Mouse (Mus musculus) spleen, postnatal 10 days (tissue): ENCODE measurements at regions not wholly inside any gene's neighbourhood (a gene's known extent, or its start where the extent isn't known, plus 50 kb on each side); places are given as distances from the start of the nearest gene placed in this dataset.

ENCODE experiments used
- DNase-seq, 2 experiments: peaks; one replicate each; pipeline ENCODE4 v3.0.0; 2021 to 2022; ENCODE audit warnings: low spot score in 2 of 2

DNA sequence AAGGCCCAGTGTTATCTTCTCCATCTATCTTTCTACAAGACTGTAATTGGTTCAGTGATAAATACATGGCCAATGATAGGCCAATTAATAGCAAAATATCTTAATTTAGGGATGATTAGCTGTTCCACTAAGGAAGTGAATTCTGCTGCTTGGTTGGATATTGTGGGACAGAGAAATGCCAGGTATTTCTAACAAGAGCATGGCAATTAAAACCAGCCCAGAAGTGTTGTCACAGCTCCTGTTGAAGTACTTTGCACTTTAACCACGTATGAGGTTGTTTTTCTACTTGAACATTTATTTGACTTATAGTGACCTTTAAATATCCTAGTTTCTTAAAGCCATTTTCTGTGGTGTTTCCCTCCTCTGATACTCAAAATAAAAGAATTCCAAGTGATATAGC is 65.7 kb upstream of the Acsl4 start:
- no peak for DNase-seq

DNA sequence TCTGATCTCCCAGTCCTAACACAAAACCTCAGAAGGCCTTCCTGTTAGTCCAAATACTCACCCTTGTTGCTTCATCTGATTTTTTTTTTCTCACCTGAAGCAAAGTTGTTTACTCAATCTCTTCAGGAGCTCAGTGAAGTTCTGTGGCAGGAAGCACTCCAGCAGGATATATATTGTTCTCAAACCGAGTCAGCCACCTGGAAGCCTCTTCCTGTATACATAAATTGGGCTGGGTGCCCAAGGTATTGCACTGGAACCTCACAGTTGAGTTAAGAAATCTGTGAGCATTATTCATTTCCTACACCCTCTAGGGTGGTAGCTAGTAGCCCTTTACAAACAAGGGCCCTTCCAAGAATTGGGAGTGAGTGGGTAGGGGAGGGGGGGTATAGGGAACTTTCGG is 73.8 kb upstream of the Acsl4 start:
- no peak for DNase-seq

DNA sequence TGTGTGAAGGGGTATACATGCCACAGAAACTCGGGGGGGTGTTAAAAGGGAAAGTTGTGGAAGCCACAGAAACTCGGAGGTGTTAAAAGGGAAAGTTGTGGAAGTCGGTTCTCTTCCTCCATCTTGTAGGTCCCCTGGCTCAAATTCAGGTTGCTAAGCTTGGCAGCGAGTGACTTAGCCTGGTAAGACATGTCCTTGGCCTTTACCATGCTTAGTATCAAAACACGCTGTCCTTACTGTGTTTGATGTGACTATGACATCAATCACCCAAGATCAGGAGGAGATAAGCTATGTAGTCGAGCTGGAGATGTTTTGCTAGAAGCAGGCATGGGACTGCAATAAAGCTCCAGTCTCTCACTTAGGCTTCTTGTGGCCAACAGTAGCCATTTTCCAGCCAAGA is 74.4 kb upstream of the Acsl4 start:
- DNase-seq, result no peak

DNA sequence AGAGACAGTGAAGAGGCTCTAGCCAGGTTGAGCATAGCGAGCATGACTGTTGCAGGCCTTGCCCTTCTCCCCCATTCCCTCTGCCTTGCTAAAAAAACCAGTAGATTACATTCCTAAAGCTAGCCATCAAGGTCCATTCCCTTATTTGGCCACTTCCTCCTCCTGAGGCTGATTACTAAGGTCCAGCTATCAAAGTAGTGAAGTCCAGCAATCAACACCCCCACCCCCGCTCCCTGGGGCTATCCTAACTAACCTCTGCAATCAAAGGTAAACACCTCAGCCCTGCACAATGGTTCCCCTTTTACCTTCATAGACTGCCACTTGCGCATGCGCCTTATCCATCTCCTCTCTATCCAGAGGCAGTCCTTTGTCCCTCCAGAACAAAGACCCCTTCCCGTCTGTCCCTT is 77.5 kb upstream of the Acsl4 start:
- no peak for DNase-seq

DNA sequence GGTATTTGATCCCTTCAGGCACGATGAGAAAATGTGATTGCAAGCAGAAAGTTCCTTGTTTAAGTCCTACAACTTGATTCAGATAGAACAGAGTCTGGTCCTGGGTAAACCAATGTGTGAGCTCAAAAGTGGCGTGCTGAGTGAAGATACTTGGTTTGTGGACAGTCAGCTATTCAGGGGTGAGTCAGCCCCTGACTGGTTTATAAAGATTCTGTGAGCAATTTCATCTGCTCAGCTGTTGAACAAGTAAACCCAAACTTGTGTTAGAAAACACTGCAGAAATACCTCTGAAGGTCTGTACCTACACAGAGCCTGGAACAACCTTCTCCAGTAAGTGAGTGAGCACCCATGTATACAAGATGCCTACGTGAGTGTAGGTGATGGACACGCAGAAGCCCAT is 78.1 kb upstream of the Acsl4 start:
- DNase-seq, result no peak

DNA sequence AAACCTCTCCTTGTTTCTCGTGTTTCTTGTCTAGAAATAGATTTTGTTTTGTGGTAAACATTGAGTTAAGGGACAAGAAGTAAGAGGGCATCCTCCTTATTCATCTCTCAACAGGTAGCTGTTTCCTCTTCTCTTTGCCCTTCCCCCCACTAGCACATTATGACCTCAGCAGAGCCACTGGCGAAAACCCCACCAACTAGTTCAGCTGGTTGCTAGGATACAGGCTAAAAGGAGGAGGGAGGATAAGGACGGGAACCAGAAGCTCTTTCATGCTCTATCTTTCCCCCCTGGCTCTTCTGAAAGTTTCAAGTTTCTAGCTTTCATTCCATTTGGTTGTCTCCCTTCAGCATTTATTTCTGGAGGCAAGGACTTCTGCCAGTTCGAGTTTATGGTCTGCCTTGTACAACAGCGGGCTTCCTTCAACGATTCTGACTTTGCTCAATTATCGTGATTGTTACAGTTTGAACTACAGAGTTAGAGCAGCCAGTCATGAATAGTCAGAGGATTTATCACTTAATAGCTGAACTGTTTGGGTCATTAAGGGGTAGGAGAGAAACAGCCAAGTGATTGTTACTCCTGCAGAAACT is 78.8 kb upstream of the Acsl4 start:
- DNase-seq, result no peak

DNA sequence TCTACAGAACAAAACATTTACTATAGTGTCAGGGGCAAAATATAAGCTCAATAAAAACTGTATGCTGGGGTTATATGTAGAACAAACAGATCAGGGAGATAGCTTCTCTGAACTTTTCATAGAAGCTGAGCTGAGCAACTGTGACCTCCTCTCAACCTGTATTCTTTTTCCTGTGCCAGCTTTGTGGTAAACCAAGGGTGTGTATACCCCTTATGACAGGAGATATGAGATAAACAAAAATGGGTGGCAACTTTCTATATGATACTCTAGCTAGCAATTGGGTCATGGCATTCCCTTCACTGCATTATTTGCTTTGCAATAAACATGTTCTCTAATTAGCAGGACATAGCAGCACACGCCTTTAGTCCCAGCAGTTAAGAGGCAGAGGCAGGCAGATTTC is 79.7 kb upstream of the Acsl4 start:
- no peak for DNase-seq

DNA sequence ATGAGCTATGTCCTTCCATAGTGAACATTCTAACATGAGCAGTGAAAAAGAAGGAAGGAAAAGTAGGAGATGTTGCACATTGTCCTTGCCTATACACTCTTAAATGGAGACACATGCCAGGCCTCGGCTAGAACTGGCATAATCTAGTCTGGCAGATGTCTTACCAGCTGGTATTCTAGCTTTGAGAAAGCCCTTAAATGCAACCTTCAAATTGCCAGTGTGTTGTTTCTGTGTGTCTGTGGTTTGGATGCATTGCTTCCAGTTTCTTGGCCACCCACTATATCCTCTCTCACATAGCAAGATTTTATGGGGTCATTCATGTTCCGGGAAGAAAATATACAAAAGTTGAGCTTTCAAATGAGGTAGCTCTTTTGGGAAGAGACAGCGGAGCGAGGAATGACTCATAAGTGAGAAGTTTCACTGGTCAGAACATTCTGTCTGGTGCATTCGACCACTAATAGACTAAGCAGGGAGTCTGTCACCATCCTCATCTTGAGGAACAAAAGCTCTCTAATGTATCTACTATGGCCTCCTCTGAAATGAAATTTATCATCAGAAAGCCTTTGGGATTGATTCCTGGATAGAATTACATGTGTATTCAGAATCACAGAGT is 91.0 kb upstream of the Acsl4 start:
- no peak for DNase-seq

DNA sequence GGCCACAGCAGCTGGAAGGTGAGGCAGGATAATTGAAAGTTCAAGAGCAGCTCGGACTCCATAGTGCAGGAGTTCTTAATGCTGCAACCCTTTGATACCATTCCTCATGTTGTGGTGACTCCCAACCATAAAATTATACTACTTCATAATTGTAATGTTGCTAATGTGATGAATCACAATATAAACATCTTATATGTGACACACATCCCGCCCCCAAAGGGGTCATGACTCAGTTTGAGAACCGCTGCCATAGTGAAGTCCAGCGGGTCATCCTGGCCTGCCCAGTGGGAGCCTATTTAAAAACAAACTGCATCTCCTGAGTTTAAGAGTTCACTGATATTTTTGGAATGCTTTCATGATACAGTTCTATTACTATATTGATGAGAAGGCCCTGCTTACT is 97.7 kb upstream of the Acsl4 start:
- DNase-seq, result no peak

DNA sequence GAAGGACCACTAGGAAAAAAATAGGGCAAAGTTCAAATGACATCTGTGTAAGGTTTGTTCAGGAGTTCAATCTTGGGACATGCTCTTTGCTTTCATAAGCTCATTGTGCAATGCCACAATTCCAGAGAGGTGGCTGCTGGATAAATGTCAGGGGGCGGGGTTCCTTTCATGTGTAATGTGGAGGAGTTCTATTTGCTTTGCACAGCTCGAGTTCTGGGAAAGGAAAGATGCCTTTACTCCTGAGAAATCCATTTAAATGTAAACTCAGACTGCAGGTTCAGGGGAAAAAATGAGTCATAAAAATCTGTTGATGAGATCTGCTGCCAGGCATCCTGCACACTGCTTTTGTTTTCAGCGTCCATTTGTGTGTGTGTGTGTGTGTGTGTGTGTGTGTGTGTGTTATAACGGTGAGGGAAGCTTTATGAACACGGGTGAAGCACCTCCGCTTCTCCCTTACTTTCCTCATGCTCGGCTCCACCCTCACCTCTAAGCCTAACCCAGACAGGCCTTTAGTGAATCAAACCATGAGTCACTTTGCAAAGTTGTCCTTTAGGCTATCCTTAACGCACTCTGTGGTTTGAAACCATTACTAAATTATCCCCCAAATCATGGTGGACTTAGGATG is 99.9 kb upstream of the Acsl4 start:
- DNase-seq, result no peak

DNA sequence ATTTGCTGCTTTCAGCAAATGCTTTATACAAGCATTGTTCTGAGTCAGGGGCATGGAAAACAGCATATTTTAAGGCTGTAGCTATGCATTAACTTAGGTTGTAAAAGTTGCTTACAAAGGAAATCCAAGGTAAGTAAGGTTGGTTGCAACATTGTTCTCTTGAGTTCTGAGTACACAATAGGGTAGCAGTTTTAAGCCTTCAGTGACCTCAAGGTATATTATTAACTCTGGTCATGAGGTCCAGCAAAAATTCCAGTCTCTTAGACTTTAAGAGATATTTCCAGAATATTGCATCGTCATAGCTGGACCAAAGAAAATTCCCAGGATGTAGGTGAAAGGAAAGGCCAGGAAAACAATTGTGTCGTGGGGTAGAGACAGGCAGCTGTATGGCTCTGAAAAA is 110.8 kb upstream of the Acsl4 start:
- DNase-seq, result no peak

DNA sequence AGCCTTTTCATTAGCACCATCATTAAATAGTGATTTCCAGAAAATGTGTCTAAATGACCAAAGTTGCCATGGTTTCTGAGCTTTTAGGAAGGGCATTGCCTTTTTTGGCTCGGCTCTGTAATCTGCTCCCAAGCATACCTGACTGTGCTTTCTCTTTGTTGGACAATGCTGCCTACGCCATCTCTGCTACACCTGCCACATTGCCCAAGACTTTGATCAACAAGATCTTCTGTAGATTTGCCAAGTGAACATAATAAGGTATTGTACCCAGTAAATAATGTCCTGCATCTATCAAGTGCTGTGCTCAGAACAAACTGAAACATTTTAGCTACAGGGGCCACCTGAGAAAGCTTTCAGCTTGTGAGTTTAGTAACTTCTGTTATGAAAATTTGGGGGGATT is 114.6 kb upstream of the Acsl4 start:
- no peak for DNase-seq

DNA sequence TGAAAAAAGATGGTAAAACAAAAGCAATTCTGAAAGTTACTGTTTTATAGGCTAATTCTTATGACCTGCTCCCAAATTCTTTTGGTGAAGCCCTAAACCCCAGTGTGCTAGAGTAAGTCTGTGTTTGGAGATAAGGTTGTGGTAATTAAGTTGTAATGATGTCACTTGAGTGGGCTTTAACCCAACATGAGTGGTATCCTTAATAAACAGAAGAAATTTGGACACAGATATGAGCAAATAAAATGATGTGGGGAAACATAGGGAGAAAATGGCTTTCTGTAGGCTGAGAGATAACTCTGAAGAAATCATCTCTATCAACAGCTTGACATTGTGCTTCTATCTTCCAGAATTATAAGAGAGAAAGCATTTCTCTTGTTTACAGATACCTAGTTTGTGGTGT is 117.1 kb upstream of the Acsl4 start:
- DNase-seq, result no peak

DNA sequence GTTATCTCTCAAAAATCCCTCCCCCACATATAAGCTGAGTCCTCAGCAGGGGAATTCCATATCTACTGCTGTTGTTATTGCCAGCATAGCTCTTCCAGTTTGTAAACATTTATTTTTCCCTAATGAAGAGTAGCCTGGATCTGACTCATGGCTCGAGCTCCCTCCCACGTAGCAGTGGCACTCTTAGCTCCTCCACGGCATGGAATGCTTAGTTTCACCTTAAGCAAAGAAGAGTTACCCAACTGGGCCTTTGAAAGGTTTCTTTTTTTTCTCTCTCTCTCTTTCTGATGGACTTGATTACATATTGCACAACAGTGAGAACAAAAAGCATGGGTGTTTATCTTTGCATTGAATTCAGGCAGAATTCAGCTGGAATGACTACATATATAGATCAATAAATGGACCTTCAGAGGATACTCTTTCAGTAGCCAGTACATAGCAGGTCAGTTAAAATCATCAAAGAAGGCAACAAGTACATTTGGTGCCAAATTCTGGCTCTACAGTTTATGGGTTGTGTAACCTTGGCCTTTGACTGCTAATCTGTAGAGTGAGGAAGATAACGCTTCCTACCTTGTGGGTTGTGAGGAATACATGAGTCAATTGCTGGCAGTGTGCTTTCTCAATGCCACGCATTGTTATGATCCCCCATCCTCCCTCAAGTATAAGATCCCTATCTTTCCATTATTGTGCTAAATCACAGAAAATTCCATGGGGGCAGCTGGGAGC is 126.2 kb upstream of the Acsl4 start:
- DNase-seq, result no peak

DNA sequence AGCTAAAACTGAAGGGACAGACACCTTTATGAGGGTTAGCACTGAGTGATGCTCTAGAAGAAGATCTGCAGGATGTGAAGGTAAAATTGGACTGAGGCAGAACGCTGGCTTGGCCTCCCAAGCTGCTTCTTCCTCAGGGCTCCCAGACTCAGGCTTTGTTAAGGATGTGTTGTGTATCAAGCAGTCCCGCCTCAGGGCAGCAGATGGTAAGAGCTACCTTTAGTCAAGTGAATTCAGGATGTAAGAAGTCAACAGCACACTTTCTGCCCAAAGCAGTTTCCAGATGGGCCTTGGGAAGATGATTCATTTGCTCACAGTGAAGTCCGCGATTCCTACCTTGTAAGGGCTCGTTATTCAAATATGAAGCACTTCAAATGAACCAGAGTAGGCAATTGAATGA is 126.9 kb upstream of the Acsl4 start:
- no peak for DNase-seq

DNA sequence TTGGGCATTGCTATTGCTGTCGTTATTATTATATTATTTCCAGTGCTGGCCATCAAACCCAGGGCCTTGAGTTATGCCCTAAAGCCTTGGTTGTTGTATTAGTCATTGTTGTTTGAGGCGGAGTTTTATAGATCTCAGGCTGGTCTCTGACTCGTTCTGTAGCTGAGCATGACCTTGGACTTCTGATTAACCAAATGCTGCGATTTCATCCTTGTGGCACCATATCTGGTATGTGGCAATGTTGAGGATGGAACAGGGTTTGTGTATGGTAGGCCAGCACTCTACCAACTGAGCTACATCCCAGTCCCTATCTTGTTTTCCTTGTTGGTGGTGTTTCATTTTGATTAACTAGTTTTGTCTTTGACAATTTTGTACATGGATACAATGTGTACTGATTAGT is 130.7 kb upstream of the Acsl4 start:
- no peak for DNase-seq

DNA sequence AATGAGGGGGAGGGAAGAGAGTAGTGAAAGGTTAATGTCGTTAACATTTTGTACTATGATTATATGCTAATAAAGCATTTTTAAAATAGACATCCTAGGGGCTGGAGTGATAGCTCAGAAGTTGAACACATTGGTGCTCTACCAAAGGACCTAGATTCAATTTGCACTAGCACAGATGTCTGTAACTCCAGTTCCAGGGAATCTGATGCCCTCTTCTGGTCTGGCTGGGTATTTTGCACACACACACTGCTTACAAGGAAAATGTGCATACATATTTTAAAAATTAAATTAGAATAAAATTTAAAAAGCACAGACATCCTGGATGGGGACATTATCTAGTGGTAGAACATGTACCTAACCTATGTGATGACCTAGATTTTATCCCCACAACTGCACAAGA is 136.6 kb upstream of the Acsl4 start:
- peak in 1 of 2 experiments; percentile 35 for DNase-seq

DNA sequence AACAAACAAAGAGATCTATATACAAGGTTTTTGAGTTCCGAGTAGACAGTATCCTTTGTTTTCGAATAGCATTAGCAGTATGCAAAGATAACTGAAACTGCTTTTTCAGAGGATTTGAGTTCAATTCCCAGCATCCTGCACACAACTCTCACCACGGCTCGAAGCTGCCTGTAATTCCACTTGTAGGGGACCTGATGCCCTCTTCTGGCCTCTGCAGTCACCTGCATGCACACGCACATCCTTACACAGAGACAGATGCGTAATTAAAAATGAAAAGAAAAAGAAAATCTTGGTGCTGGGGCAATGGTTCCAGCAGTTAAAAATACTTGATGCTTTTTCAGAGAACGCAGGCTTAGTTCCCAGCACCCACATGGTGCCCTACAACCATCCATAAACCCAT is 139.6 kb upstream of the Acsl4 start:
- DNase-seq, result peak in 1 of 2 experiments; percentile 17

DNA sequence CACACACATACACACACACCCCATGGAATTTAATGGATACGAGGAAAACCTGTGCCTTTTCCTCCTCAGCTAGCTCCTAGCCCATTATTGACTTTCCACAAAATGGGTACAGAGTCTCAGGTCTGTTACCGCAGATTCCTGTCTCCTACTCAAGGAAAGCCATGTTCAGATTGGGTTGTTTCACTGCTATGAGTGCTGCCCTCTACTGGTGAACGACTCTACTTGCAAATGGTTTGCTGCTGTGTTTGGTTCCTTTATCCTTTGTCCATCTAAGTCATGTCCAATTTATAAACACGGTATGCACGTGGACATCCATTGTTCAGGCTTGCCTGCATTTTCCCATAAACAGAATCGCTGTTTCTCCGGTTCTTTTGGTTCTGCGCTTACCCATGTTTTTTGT is 144.4 kb upstream of the Acsl4 start:
- DNase-seq, result peak in 1 of 2 experiments; percentile 37

DNA sequence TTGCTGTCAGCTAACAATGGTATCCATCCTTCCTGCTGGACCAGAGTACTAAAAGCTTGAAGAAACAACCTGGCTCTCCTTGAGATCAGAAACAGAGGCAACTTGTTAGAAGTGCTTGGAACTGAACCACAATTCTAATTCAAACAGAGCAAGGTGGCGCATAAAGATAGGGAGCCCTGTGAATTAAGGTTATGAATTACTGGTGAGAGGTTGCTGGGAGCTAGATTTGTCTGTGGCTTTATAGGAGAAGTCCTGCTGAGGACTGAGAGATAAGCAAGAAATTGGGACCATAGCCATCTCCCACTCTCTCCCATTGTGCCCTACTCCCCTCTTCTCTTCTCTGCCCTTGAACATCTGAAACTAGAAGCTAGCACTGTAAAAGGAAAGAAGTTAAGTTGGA is 145.2 kb upstream of the Acsl4 start:
- no peak for DNase-seq

DNA sequence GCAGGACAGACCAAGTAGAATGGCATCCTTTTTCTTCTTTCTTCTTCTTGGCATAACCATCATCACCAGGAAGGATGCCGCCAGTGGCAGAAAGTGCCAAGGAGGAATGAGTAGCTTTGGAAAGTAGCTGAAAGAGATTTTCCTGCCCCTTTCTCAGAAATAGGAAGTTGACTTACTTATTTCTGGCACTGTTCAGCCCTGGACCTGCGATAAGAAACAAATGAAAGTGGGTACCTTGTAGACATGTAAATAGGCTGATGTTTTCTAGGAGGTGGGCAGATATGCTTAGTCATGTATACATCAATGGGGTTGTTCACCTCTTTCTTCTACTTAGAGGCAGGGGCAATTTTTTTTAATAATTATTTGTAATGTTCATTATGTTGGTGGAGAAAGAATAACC is 145.3 kb upstream of the Tmem164 start:
- no peak for DNase-seq

DNA sequence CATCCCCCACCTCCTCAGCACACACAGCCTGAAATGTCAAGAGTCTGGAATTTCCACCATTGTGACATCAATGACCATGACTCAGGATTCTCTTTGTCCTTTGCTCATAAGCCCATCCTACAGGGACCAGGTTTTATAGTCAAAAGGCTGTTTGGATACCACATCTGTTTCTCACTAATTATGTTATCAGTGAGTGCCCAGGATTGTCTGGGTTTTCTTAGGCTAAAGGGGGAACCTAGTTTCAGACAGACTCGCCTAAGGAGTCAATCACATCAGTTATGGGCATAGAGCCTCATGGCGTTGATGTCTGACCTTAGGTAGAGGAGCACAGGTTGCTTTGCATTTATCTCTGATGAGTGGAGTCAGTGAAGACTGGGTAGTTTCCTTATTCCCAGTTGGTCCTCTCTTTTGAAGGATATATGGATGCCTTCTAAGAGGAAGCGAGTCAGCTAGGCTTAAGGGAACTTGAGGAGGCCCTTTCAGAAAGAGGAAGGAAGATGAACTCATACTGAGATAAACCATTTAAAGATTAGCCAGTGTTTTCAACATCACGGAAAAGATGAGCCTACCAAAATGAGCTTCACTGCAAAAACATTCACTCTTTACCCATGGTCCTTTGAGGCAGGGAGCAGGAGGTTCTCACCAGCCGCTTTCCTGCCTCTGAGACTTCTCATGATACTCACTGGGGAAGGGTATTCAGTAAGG is 143.8 kb upstream of the Tmem164 start:
- no peak for DNase-seq
